Mouse (Mus musculus) urinary bladder, postnatal 10 days (tissue): ENCODE measurements around the gene Crb1.
"Not testable (repeated sequence)": the region's sequence is repeated elsewhere in the genome, so short reads cannot be mapped to it uniquely, and the experiment has no call there.

ENCODE experiments used
- DNase-seq: peaks from one replicate; pipeline ENCODE4 v3.0.0; 2022; ENCODE audit warnings: low spot score

Gene Crb1

GRCm38 (mm10) chr1:139328811-139329210 is 48.1 kb downstream of the Crb1 start:
- no peak for DNase-seq

- DNase-seq, result no peak
Measured at GRCm38 (mm10) chr1:139328286-139328685, 48.6 kb downstream of the Crb1 start.

GRCm38 (mm10) chr1:139325378-139325777 is 51.5 kb downstream of the Crb1 start:
- DNase-seq, result no peak

- no peak for DNase-seq
Measured at GRCm38 (mm10) chr1:139319798-139320197, 57.1 kb downstream of the Crb1 start.

- no peak for DNase-seq
Measured at GRCm38 (mm10) chr1:139314297-139314874, 62.5 kb downstream of the Crb1 start.

GRCm38 (mm10) chr1:139308915-139309314 is 68.0 kb downstream of the Crb1 start:
- DNase-seq, result no peak

GRCm38 (mm10) chr1:139302519-139302918 is 74.4 kb downstream of the Crb1 start:
- not testable (repeated sequence) for DNase-seq

GRCm38 (mm10) chr1:139301830-139302229 is 75.1 kb downstream of the Crb1 start:
- no peak for DNase-seq

- no peak for DNase-seq
Measured at GRCm38 (mm10) chr1:139292023-139292422, 84.9 kb downstream of the Crb1 start.

GRCm38 (mm10) chr1:139291593-139291992 is 85.3 kb downstream of the Crb1 start:
- DNase-seq, result no peak

GRCm38 (mm10) chr1:139276619-139277320 is 100.1 kb downstream of the Crb1 start:
- no peak for DNase-seq

- DNase-seq, result no peak
Measured at GRCm38 (mm10) chr1:139267844-139268243, 109.1 kb downstream of the Crb1 start.

- no peak for DNase-seq
Measured at GRCm38 (mm10) chr1:139264245-139264644, 112.7 kb downstream of the Crb1 start.

- no peak for DNase-seq
Measured at GRCm38 (mm10) chr1:139263158-139263557, 113.7 kb downstream of the Crb1 start.

- DNase-seq, result no peak
Measured at GRCm38 (mm10) chr1:139255581-139255980, 121.3 kb downstream of the Crb1 start.

- no peak for DNase-seq
Measured at GRCm38 (mm10) chr1:139252041-139252440, 124.9 kb downstream of the Crb1 start.

- no peak for DNase-seq
Measured at GRCm38 (mm10) chr1:139249159-139249558, 127.7 kb downstream of the Crb1 start.

GRCm38 (mm10) chr1:139246723-139247380 is 130.0 kb downstream of the Crb1 start:
- DNase-seq, result no peak

GRCm38 (mm10) chr1:139236794-139237193 is 140.1 kb downstream of the Crb1 start:
- no peak for DNase-seq

- DNase-seq, result no peak
Measured at GRCm38 (mm10) chr1:139234611-139235568, 142.0 kb downstream of the Crb1 start.

- DNase-seq, result no peak
Measured at GRCm38 (mm10) chr1:139232636-139233035, 144.3 kb downstream of the Crb1 start.

- no peak for DNase-seq
Measured at GRCm38 (mm10) chr1:139224309-139224949, 152.5 kb downstream of the Crb1 start.
